Mouse (Mus musculus): ENCODE results near the gene Noxo1.

- no peak for TF ChIP-seq GATA1 (IDR thresholded peaks at IDR 0.05; ENCODE audit: low read length)
- no peak for TF ChIP-seq TAL1 (IDR thresholded peaks at IDR 0.05; ENCODE audit: low read length)
Observed at GRCm38 (mm10) chr17:24687146-24687595, 8.9 kb upstream of the Noxo1 start.

All from erythroblast, embryonic 14.5 days (primary cell).